Mouse (Mus musculus) limb, embryonic 11.5 days (tissue): ENCODE results near the gene Fam53b. TPM values are rescaled to one million over a fixed set of nuclear protein-coding genes. Genes with fewer than 3 reads are reported as not detected.

Source experiments
- ATAC-seq: fragments of 200-750 bp; cut with Nextera tagmentation; 2 replicates; pipeline ENCODE4 v1.8.0; 2017; ENCODE audit warnings: low read depth; ENCODE audit not compliant: insufficient number of reproducible peaks, low FRiP score, low TSS enrichment
- DNase-seq: peaks from one replicate; pipeline ENCODE4 v3.0.0-alpha.2; 2015; ENCODE audit warnings: low spot score
- H3K27ac ChIP-seq: fragments of 300-500 bp; sonication (generic); replicated peaks from 2 replicates; pipeline ENCODE4 v1.5.1; 2014; ENCODE audit warnings: low read depth, mild to moderate bottlenecking, low read length
- H3K27me3 ChIP-seq: fragments of 300-500 bp; sonication (generic); 2 replicates; pipeline ENCODE4 v1.6.1; 2014; ENCODE audit warnings: mild to moderate bottlenecking, low read length, mixed read lengths; ENCODE audit not compliant: control insufficient read depth, insufficient read depth
- H3K36me3 ChIP-seq: fragments of 300-500 bp; sonication (generic); 2 replicates; pipeline ENCODE4 v1.6.1; 2014; ENCODE audit warnings: mild to moderate bottlenecking, low read length, moderate library complexity, mixed read lengths; ENCODE audit not compliant: control insufficient read depth, insufficient read depth
- H3K4me1 ChIP-seq: fragments of 300-500 bp; sonication (generic); 2 replicates; pipeline ENCODE4 v1.6.1; 2014; ENCODE audit warnings: low read length, mixed read lengths; ENCODE audit not compliant: control insufficient read depth, insufficient read depth
- H3K4me2 ChIP-seq: fragments of 300-500 bp; sonication (generic); 2 replicates; pipeline ENCODE4 v1.6.1; 2014; ENCODE audit warnings: low read depth, mild to moderate bottlenecking, moderate library complexity; ENCODE audit not compliant: severe bottlenecking
- H3K4me3 ChIP-seq: fragments of 300-500 bp; sonication (generic); 2 replicates; pipeline ENCODE4 v1.5.1; 2014; ENCODE audit warnings: low read depth, low read length
- H3K9ac ChIP-seq: fragments of 300-500 bp; sonication (generic); 2 replicates; pipeline ENCODE4 v1.6.1; 2014; ENCODE audit warnings: mild to moderate bottlenecking, low read length
- H3K9me3 ChIP-seq: fragments of 300-500 bp; sonication (generic); 2 replicates; pipeline ENCODE4 v1.6.1; 2016; ENCODE audit warnings: low read length; ENCODE audit not compliant: control insufficient read depth
- WGBS: fragments of 180-500 bp; shearing (Covaris S2); extraction: QIAGEN DNeasy Blood & Tissue Kit; methylation state at CpG from one replicate; pipeline ENCODE4 v1.1.7; 2014; 5-methylcytosine and 5-hydroxymethylcytosine counted together
- polyA plus RNA-seq: library from polyadenylated mRNA; unstranded; fragments of >200 nt; fragmentation: Nextera tagmentation; extraction: Ambion mirVana; gene quantifications from 2 replicates; pipeline ENCODE4 v1.2.1, GENCODE M21; 2014

The Fam53b gene
- polyA plus RNA-seq, 1 experiment from 2014 or later, result 23.8 TPM

DNA sequence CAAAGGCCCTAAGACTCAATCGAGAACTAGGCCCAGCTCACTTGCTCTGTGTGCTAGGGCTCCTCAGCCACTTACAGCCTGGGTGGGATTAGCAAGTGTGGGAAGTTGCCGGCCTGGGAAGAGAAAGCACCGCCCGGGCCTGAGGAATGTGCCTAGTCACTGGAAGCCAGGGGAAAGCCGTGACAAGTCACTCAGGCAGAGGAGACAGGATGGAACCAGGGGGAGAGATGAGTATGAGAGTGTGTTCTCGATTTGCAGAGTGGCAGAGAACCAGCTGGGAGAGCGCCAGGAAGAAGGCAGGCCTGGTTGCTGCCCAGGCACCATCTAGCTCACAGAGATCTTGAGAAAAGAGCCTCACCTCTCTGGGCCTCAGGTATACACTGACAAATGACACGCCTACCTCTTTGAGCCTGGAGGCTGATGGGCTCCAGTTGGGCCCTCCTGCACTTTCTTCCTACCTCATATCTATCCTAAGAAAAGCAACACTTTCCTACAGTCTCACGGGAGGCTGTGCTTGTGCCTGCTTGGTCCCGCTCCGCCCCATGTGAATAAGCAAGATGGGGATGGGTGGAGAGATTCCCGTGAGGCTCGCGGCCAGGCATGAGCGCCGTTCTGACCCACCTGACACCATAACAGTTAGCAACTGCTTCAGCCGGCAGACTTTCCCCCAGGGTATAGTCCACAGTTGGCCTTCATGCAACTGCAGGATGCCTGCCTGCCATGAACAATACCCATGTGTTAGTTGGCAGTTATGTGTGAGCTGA lies 77.4 kb downstream of the Fam53b start:
- no peak for ATAC-seq
- DNase-seq, result peak; percentile 38
- peaks cover 14% of the 10 kb centered on the region; the same call in 1 of the 2 replicates for H3K4me1 ChIP-seq

DNA sequence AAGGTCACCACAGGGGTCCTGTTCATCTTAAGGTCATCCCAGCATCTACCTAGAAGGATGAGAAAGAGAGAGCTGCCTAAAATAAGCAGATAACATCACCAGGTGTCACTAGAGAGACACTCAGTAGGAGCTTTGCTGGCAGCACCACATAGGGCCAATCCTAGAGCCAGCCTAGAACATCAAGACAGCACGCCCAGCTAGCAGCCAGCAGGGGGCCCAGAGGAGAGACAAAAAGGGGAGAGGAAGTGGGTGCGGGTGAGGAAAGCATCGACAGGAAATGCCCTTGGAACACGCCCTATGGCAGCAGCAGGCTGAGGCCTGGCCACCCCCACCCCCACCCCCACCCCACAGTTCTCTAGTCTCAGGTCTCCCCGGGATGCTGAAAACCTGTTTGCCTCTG lies 78.5 kb downstream of the Fam53b start:
- no peaks in the 10 kb centered on the region for H3K36me3 ChIP-seq
- no peak overlapping the region for H3K9ac ChIP-seq
- peak; percentile 41 for DNase-seq
- WGBS, result 49% methylated on average over 5 of the region's 5 CpGs
- H3K4me2 ChIP-seq, result no peak overlapping the region
- ATAC-seq, result no peak
- no peak overlapping the region for H3K4me3 ChIP-seq
- no peaks in the 10 kb centered on the region for H3K9me3 ChIP-seq
- no peaks in the 10 kb centered on the region for H3K27me3 ChIP-seq
- H3K27ac ChIP-seq, result no peak overlapping the region
- H3K4me1 ChIP-seq, result peaks cover 14% of the 10 kb centered on the region; the same call in 1 of the 2 replicates

More for the DNA sequence above, 77.4 kb downstream of the Fam53b start:
- Histone ChIP-seq H3K36me3 (no peaks in the 10 kb centered on the region), H3K4me2 (no peak overlapping the region), H3K4me3 (no peak overlapping the region), H3K9ac (no peak overlapping the region), H3K9me3 (no peaks in the 10 kb centered on the region), H3K27me3 (no peaks in the 10 kb centered on the region), H3K27ac (no peak overlapping the region)
- 63% methylated on average over 17 of the region's 17 CpGs for WGBS

DNA sequence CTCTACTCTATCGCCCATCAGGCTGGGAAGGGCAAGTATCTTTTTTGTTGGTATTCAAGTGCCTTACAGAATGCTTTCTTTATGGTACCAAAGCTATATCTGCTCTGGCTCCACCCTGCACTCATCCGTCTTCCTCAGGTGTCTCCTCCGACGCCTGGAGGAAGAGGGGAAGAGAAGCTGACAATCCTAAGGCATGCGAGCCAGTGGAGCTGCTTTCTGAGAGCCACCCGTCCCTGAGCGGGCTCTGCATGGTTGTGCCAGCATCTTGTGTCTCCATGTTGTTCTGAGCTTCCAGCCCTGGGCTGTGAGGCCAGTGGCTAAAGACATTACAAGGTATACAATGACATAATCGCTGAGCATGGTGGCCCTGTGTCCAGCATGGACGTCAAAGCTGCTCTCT lies 79.5 kb downstream of the Fam53b start:
- H3K4me2 ChIP-seq, result no peak overlapping the region
- H3K27ac ChIP-seq, result no peak overlapping the region
- H3K27me3 ChIP-seq, result no peaks in the 10 kb centered on the region
- peaks cover 14% of the 10 kb centered on the region; the same call in 1 of the 2 replicates for H3K4me1 ChIP-seq
- DNase-seq, result no peak
- H3K9me3 ChIP-seq, result no peaks in the 10 kb centered on the region
- ATAC-seq, result no peak
- WGBS, result 77% methylated on average over 9 of the region's 9 CpGs
- no peak overlapping the region for H3K9ac ChIP-seq
- no peaks in the 10 kb centered on the region for H3K36me3 ChIP-seq
- H3K4me3 ChIP-seq, result no peak overlapping the region

DNA sequence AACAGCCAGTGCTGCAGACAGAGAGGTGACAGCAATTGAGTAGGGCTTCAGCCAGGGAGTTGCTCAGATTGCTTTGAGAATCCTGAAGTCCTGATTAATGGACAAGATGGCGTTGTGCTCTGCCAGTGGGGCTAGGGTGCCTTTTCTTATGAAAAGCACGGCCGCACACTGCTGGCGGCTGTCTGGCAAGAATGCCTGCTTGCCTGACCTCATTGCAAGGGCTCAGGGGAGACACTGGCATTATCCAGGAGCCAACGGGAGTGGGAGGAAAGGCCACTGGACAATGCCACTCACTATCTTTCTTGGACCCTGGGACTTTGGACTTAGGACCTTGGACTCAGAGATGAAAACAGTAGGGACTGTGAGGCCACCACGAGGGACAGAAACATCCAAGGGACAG lies 80.2 kb downstream of the Fam53b start:
- Histone ChIP-seq H3K9ac (no peak overlapping the region), H3K27me3 (no peaks in the 10 kb centered on the region), H3K4me2 (no peak overlapping the region), H3K4me1 (peaks cover 14% of the 10 kb centered on the region; the same call in 1 of the 2 replicates), H3K9me3 (no peaks in the 10 kb centered on the region), H3K27ac (no peak overlapping the region), H3K36me3 (no peaks in the 10 kb centered on the region), H3K4me3 (no peak overlapping the region)
- 75% methylated on average over 6 of the region's 6 CpGs for WGBS
- ATAC-seq, result no peak
- DNase-seq, result no peak

DNA sequence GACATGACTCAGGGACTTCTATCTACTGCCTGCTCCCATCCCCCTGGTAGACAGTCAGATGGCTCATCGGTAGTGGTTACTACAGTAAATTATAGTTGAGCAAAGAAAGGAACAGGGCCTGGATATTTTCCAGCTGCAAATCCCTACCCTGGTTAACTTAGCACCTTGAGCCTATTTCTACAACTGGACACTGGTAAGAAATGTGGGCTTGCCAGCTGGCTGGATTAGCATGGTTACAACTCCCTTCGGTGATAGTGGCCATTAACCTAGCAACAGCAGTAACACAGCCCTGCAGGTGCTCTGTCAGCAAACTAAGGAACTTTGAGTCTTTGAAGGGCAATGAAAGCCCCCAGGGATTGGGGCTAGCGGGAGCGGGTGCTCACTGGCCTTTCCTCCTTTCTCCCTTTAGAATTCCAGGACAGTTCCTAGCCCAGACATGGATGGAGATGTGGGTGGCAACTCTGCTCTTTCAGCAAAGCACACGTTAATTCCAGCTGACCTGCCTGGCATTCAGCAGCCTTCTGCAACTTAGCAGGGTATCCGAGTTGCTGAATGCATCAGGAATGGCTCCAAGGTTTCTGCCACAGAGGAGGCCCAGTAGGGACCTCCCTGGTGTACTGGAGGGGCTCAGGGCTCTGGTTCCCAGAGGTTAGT lies 81.4 kb downstream of the Fam53b start:
- WGBS, result 73% methylated on average over 6 of the region's 6 CpGs
- DNase-seq, result no peak

DNA sequence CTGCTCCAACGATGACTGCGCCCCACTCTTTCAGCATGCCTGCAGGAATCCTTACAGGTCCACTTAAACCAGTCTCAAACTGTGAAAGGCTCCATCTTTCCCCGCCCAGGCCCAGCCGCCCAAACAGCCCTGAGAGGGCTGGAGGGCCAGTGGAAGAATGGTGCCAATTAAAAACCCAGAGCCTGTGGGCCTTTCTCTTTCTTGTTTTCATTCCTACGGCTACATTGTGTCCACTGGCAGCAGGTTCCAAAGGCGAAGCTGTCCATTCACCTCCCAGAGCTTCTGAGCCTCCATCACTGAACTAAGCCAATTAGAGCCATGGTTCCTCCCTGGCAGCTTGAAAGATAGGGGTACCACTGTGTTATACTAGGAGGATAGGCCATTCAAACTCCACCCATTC lies 82.1 kb downstream of the Fam53b start:
- Histone ChIP-seq H3K4me1 (peaks cover 11% of the 10 kb centered on the region; the same call in 1 of the 2 replicates), H3K36me3 (no peaks in the 10 kb centered on the region), H3K4me3 (no peak overlapping the region), H3K9me3 (no peaks in the 10 kb centered on the region), H3K27me3 (no peaks in the 10 kb centered on the region), H3K27ac (no peak overlapping the region; the same call in 1 of the 2 replicates), H3K9ac (no peak overlapping the region), H3K4me2 (no peak overlapping the region)
- no peak for ATAC-seq
- WGBS, result 81% methylated on average over 6 of the region's 6 CpGs
- no peak for DNase-seq

More for the DNA sequence above, 81.4 kb downstream of the Fam53b start:
- H3K4me2 ChIP-seq, result no peak overlapping the region
- H3K4me1 ChIP-seq, result peaks cover 14% of the 10 kb centered on the region; the same call in 1 of the 2 replicates
- no peak overlapping the region for H3K9ac ChIP-seq
- H3K9me3 ChIP-seq, result no peaks in the 10 kb centered on the region
- H3K27me3 ChIP-seq, result no peaks in the 10 kb centered on the region
- no peak overlapping the region for H3K27ac ChIP-seq
- no peaks in the 10 kb centered on the region for H3K36me3 ChIP-seq
- ATAC-seq, result no peak
- no peak overlapping the region for H3K4me3 ChIP-seq

DNA sequence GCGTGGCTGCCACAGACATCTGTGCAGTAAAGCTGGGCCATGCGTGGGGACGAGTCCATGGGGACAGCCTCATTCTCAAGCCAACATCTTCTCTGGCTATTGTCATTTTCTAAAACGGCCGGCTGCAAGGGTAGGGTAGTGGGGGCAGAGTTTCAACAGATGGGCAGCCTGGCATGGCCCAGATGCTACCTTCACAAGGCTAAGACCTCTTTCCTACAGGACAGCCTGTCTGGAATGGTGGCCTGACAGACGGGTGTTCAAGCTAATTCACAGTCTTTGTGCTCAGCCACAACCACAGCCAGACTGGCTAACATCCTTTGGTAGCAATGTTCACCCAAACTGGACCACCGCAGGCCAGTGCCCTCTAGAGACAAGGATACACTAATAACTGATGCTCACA lies 83.2 kb downstream of the Fam53b start:
- no peaks in the 10 kb centered on the region for H3K36me3 ChIP-seq
- H3K4me1 ChIP-seq, result 0 out of 2 replicates have a peak, but pooled peaks cover 2% of the 10 kb centered on the region
- no peak for ATAC-seq
- 85% methylated on average over 7 of the region's 7 CpGs for WGBS
- no peak for DNase-seq
- no peak overlapping the region for H3K27ac ChIP-seq
- no peaks in the 10 kb centered on the region for H3K9me3 ChIP-seq
- no peak overlapping the region for H3K4me2 ChIP-seq
- no peak overlapping the region for H3K9ac ChIP-seq
- H3K4me3 ChIP-seq, result no peak overlapping the region
- H3K27me3 ChIP-seq, result no peaks in the 10 kb centered on the region

DNA sequence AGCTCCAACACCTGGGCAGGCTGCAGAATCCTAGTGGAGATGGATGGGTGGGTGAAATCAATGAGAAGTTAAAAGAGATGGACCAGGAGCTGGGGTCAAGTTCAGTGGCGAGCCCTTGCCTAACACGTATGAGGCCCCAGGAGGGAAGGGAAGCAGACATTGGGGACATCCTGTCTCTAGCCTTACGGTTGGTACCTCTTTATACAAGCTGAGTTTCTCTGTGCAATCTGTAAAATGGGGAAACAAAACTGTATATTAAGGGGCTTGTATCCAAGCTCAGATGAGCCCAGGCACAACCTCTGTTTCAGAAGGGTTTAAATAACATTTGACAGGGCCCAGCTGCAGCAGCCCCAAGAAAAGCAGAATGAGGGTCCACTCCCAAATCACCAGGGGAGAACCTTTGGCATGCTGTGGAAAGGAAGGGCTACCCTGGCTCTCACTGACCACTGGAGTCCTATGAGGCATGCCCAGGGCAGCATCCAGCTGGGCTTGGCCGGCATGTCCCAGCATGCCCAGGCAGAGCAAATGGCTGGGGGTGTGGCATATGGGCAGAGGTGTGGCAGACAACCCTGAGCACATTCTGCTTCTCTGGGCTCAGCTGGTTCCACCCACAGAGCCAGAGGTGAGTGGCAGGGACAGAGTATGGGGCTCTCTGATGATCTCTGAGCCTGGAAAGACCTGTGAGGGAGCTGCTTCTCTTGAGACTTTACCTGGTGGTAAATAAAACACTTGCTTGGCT lies 84.4 kb downstream of the Fam53b start:
- Histone ChIP-seq H3K27ac (no peak overlapping the region), H3K9ac (no peak overlapping the region), H3K9me3 (no peaks in the 10 kb centered on the region), H3K4me2 (no peak overlapping the region), H3K27me3 (no peaks in the 10 kb centered on the region), H3K4me3 (no peak overlapping the region), H3K36me3 (no peaks in the 10 kb centered on the region), H3K4me1 (no peaks in the 10 kb centered on the region)
- ATAC-seq (no peak), DNase-seq (no peak)
- WGBS, result 77% methylated on average over 4 of the region's 4 CpGs
